Mouse (Mus musculus): Measurements from ENCODE around the gene Usp31. TPM values are rescaled to one million over a fixed set of nuclear protein-coding genes. Genes with fewer than 3 reads are reported as not detected.
A peak's percentile ranks its signal among the peaks of the same experiment; 100 is the strongest.

Usp31 gene
- 4.8 TPM for polyA plus RNA-seq (2012; fragmentation: generic; extraction: Trizol)
- long read RNA-seq, experiment 1, result 0 reads
- long read RNA-seq, experiment 2, partial matches to known transcripts, result 0 of 1 reads
- long read RNA-seq, experiment 2, other reads (novel, unspliced or antisense), result 1 of 1 reads

DNA sequence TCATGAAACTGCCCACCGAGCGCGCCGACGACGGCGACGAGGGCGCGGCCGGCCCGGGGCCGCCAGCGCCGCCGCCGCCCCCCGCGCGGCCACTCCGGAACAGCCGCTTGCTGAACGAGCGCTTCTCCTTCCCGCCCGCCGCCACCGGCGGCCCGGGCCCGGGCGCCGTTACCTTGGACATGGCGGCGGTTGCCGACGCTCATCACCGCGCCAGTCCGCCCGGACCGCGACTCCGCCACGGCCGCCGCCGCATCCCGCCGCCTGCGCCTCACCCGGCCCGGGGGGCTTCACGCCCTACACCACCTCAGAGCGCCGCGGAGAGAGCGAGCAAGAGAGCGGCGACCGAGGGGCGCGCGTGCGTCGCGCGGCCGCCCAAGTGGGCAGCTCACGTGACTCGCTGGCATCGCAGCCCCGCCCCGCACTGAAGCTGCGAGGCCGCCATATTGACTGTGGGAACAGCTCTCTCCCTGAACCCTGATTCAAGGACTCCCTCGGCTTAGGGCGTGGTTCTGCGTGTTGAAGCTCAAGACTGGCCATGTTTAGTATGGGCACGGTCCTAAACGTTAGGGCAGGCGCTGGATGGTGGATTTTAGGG lies at the start of gene Usp31:
Usp31 (minus strand) TSS at position 181 of the 595 bp plus-strand sequence.
- no peak for TF ChIP-seq CTCF (IDR thresholded peaks at IDR 0.05; ENCODE audit: control insufficient read depth, insufficient read depth, insufficient read length)
- TF ChIP-seq CEBPB (IDR thresholded peaks at IDR 0.05; ENCODE audit: low read depth), result no peak
- peak; percentile 95 for TF ChIP-seq USF1 (IDR thresholded peaks at IDR 0.05; ENCODE audit: low read depth)
- TF ChIP-seq MAX (IDR thresholded peaks at IDR 0.05), result peak; percentile 46
- peaks cover under 1% of the 10 kb centered on the region for H3K36me3 ChIP-seq (ENCODE audit: control insufficient read depth, insufficient read depth)
- H3ac ChIP-seq (ENCODE audit: control insufficient read depth, insufficient read length, low read depth), result peak within 1 kb of the TSS; percentile 92
- no peaks in the 10 kb centered on the region for H3K27me3 ChIP-seq (ENCODE audit: control insufficient read depth, insufficient read depth, insufficient read length)
- H3K79me3 ChIP-seq (ENCODE audit: low read depth), result peaks cover 43% of the 10 kb centered on the region
- peaks cover 48% of the 10 kb centered on the region for H3K79me2 ChIP-seq (ENCODE audit: control insufficient read depth, insufficient read depth)
- H3K4me3 ChIP-seq (ENCODE audit: insufficient read depth, poor library complexity, severe bottlenecking), result peak within 1 kb of the TSS; percentile 64

GRCm38 (mm10) chr7:121754748-121755147 lies 47.7 kb upstream of the Usp31 start:
- no peaks in the 10 kb centered on the region for H3K79me2 ChIP-seq (ENCODE audit: control insufficient read depth, insufficient read depth)
- H3K36me3 ChIP-seq (ENCODE audit: control insufficient read depth, insufficient read depth), result no peaks in the 10 kb centered on the region
- H3K4me3 ChIP-seq (ENCODE audit: insufficient read depth, poor library complexity, severe bottlenecking), result no peak overlapping the region
- peaks cover 5% of the 10 kb centered on the region for H3K27me3 ChIP-seq (ENCODE audit: control insufficient read depth, insufficient read depth, insufficient read length)
- no peaks in the 10 kb centered on the region for H3K79me3 ChIP-seq (ENCODE audit: low read depth)
- no peak overlapping the region for H3ac ChIP-seq (ENCODE audit: control insufficient read depth, insufficient read length, low read depth)
- TF ChIP-seq MYOG (IDR thresholded peaks at IDR 0.05; ENCODE audit: control insufficient read depth, extremely low read depth, insufficient read length) (no peak), CTCF (IDR thresholded peaks at IDR 0.05; ENCODE audit: control insufficient read depth, insufficient read depth, insufficient read length) (no peak), MAX (IDR thresholded peaks at IDR 0.05) (no peak), MYOD1 (IDR thresholded peaks at IDR 0.05; ENCODE audit: control insufficient read depth, insufficient read length, low read depth) (no peak), USF1 (IDR thresholded peaks at IDR 0.05; ENCODE audit: low read depth) (no peak), CEBPB (IDR thresholded peaks at IDR 0.05; ENCODE audit: low read depth) (no peak), FOSL1 (IDR thresholded peaks at IDR 0.05; ENCODE audit: insufficient read depth, low read length, poor library complexity, severe bottlenecking) (no peak)

GRCm38 (mm10) chr7:121750244-121750643 lies 43.2 kb upstream of the Usp31 start:
- H3K79me2 ChIP-seq (ENCODE audit: control insufficient read depth, insufficient read depth), result no peaks in the 10 kb centered on the region
- H3K36me3 ChIP-seq (ENCODE audit: control insufficient read depth, insufficient read depth), result no peaks in the 10 kb centered on the region
- no peak overlapping the region for H3ac ChIP-seq (ENCODE audit: control insufficient read depth, insufficient read length, low read depth)
- no peaks in the 10 kb centered on the region for H3K79me3 ChIP-seq (ENCODE audit: low read depth)
- H3K4me3 ChIP-seq (ENCODE audit: insufficient read depth, poor library complexity, severe bottlenecking), result no peak overlapping the region
- TF ChIP-seq CTCF (IDR thresholded peaks at IDR 0.05; ENCODE audit: control insufficient read depth, insufficient read depth, insufficient read length) (no peak), FOSL1 (IDR thresholded peaks at IDR 0.05; ENCODE audit: insufficient read depth, low read length, poor library complexity, severe bottlenecking) (no peak), MAX (IDR thresholded peaks at IDR 0.05) (no peak), MYOD1 (IDR thresholded peaks at IDR 0.05; ENCODE audit: control insufficient read depth, insufficient read length, low read depth) (no peak), MYOG (IDR thresholded peaks at IDR 0.05; ENCODE audit: control insufficient read depth, extremely low read depth, insufficient read length) (no peak), USF1 (IDR thresholded peaks at IDR 0.05; ENCODE audit: low read depth) (no peak), CEBPB (IDR thresholded peaks at IDR 0.05; ENCODE audit: low read depth) (no peak)
- H3K27me3 ChIP-seq (ENCODE audit: control insufficient read depth, insufficient read depth, insufficient read length), result no peaks in the 10 kb centered on the region

- no peak for TF ChIP-seq MAX (IDR thresholded peaks at IDR 0.05)
- TF ChIP-seq MYOD1 (IDR thresholded peaks at IDR 0.05; ENCODE audit: control insufficient read depth, insufficient read length, low read depth), result no peak
- no peak for TF ChIP-seq MYOG (IDR thresholded peaks at IDR 0.05; ENCODE audit: control insufficient read depth, extremely low read depth, insufficient read length)
- TF ChIP-seq USF1 (IDR thresholded peaks at IDR 0.05; ENCODE audit: low read depth), result no peak
- no peak for TF ChIP-seq CTCF (IDR thresholded peaks at IDR 0.05; ENCODE audit: control insufficient read depth, insufficient read depth, insufficient read length)
- no peak for TF ChIP-seq FOSL1 (IDR thresholded peaks at IDR 0.05; ENCODE audit: insufficient read depth, low read length, poor library complexity, severe bottlenecking)
- no peak for TF ChIP-seq CEBPB (IDR thresholded peaks at IDR 0.05; ENCODE audit: low read depth)
- H3K36me3 ChIP-seq (ENCODE audit: control insufficient read depth, insufficient read depth), result no peaks in the 10 kb centered on the region
- no peak overlapping the region for H3ac ChIP-seq (ENCODE audit: control insufficient read depth, insufficient read length, low read depth)
- no peak overlapping the region for H3K4me3 ChIP-seq (ENCODE audit: insufficient read depth, poor library complexity, severe bottlenecking)
- H3K79me3 ChIP-seq (ENCODE audit: low read depth), result no peaks in the 10 kb centered on the region
- H3K79me2 ChIP-seq (ENCODE audit: control insufficient read depth, insufficient read depth), result no peaks in the 10 kb centered on the region
- peaks cover 20% of the 10 kb centered on the region for H3K27me3 ChIP-seq (ENCODE audit: control insufficient read depth, insufficient read depth, insufficient read length)
Measured at GRCm38 (mm10) chr7:121737511-121738415, 30.7 kb upstream of the Usp31 start.

- peak; percentile 99 for TF ChIP-seq CTCF (IDR thresholded peaks at IDR 0.05; ENCODE audit: control insufficient read depth, insufficient read depth, insufficient read length)
- no peak for TF ChIP-seq FOSL1 (IDR thresholded peaks at IDR 0.05; ENCODE audit: insufficient read depth, low read length, poor library complexity, severe bottlenecking)
- H3K79me3 ChIP-seq (ENCODE audit: low read depth), result no peaks in the 10 kb centered on the region
- peaks cover 20% of the 10 kb centered on the region for H3K27me3 ChIP-seq (ENCODE audit: control insufficient read depth, insufficient read depth, insufficient read length)
- H3K36me3 ChIP-seq (ENCODE audit: control insufficient read depth, insufficient read depth), result no peaks in the 10 kb centered on the region
- H3ac ChIP-seq (ENCODE audit: control insufficient read depth, insufficient read length, low read depth), result peak within 1 kb of the TSS; percentile 12
- H3K79me2 ChIP-seq (ENCODE audit: control insufficient read depth, insufficient read depth), result no peaks in the 10 kb centered on the region
- no peak within 1 kb of the TSS for H3K4me3 ChIP-seq (ENCODE audit: insufficient read depth, poor library complexity, severe bottlenecking)
Measured at GRCm38 (mm10) chr7:121734171-121734831, 27.2 kb upstream of the Usp31 start, which contains the start of gene Scnn1g. Scnn1g (plus strand) TSS chr7:121734479.
